Mouse (Mus musculus) naive thymus-derived CD4-positive, alpha-beta T cell, adult 2 months (primary cell): Measurements from ENCODE around the gene Zdhhc8.
"Not testable (repeated sequence)": the region's sequence is repeated elsewhere in the genome, so short reads cannot be mapped to it uniquely, and the experiment has no call there.

Experiments
- DNase-seq: peaks from one replicate; pipeline ENCODE4 v3.0.0-alpha.2; 2011; ENCODE audit warnings: low read depth

The Zdhhc8 gene

GRCm38 (mm10) chr16:18195561-18195960 lies 39.4 kb downstream of the Zdhhc8 start:
- DNase-seq, result not testable (repeated sequence)

- DNase-seq, result no peak
Observed at GRCm38 (mm10) chr16:18195068-18195467, 39.9 kb downstream of the Zdhhc8 start.

- no peak for DNase-seq
Observed at GRCm38 (mm10) chr16:18194208-18194985, 40.5 kb downstream of the Zdhhc8 start.

- no peak for DNase-seq
Observed at GRCm38 (mm10) chr16:18191006-18191405, 43.9 kb downstream of the Zdhhc8 start.

- no peak for DNase-seq
Observed at GRCm38 (mm10) chr16:18187221-18187620, 47.7 kb downstream of the Zdhhc8 start.

- no peak for DNase-seq
Observed at GRCm38 (mm10) chr16:18186798-18187197, 48.1 kb downstream of the Zdhhc8 start.

GRCm38 (mm10) chr16:18185715-18186449 lies 49.1 kb downstream of the Zdhhc8 start:
- no peak for DNase-seq

GRCm38 (mm10) chr16:18182766-18183165 lies 52.2 kb downstream of the Zdhhc8 start:
- no peak for DNase-seq

- DNase-seq, result no peak
Observed at GRCm38 (mm10) chr16:18181398-18181797, 53.5 kb downstream of the Zdhhc8 start.

- DNase-seq, result no peak
Observed at GRCm38 (mm10) chr16:18179591-18179990, 55.3 kb downstream of the Zdhhc8 start.

- DNase-seq, result no peak
Observed at GRCm38 (mm10) chr16:18176758-18177157, 58.2 kb downstream of the Zdhhc8 start.

- no peak for DNase-seq
Observed at GRCm38 (mm10) chr16:18175817-18176541, 59.0 kb downstream of the Zdhhc8 start.

- DNase-seq, result no peak
Observed at GRCm38 (mm10) chr16:18173788-18174187, 61.1 kb downstream of the Zdhhc8 start.

- DNase-seq, result no peak
Observed at GRCm38 (mm10) chr16:18173231-18173630, 61.7 kb downstream of the Zdhhc8 start.

GRCm38 (mm10) chr16:18172266-18172855 lies 62.6 kb downstream of the Zdhhc8 start:
- DNase-seq, result peak; percentile 73
